Mouse (Mus musculus) embryo, embryonic 10 days (tissue): ENCODE results near the gene 4921517D22Rik.
"Not testable (repeated sequence)": the region's sequence is repeated elsewhere in the genome, so short reads cannot be mapped to it uniquely, and the experiment has no call there.

ENCODE experiments used
- DNase-seq: peaks from one replicate; pipeline ENCODE4 v3.0.0-alpha.2; 2015; ENCODE audit warnings: low spot score

4921517D22Rik gene

DNA sequence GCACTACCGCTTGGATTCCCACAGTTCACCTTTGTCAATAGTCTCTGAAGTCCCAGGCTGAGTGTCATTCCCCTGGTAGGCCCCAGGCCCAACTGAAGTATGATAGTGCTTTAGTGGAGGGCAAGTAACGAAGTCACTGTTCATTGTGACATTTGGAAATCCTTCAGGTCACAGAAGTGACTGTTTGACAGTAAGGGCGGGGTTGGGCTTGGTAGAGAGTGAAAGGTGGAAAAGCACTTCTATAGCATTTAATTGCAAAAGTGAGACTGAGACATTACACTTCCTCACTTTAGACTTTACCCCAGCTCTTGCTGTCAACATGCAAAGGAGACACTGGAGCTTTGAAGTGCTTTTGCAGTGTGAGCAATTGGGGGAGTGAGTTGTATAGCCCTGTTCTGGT is at the start of gene 4921517D22Rik:
4921517D22Rik (minus strand) TSS at position 101 of the 400 bp plus-strand sequence.
- no peak for DNase-seq

DNA sequence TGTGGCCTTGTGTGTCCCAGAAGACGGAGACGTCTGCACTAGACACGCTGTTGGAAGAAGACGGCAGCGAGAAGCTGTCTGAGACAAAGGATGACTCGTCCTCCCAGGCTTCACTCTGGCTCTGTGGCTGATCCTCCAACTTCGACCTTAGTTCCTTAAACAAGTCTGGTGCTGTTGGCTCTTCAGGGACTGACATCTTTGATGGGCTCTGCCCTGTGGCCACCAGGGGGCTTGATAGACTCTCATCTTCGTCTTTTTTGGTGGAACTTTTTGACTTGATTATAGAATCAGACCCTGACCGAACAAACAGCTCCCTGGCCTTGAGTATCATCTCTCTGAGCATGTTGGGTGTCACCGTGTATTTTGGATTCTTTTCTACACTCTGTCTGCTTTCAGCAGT is 47.8 kb upstream of the 4921517D22Rik start:
- no peak for DNase-seq

DNA sequence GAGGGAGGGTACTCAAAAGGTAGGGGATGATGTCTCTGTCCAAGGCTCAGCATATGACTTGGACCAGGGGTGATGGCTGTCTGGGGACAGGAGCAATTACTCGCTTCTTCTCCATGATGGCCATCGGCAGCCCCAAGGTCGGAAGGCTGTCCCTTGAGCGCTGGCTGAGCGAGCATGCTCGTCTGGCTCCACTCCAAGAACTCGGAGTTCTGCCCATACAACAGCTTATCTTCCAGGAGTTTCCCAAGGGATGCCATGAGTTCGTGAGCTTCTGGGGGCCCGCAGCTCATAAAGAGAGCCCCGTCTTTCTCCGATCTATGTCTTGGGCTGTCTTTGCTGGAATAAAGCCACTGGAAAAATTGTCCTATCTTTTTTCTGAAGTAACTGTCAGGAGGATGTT is 47.2 kb upstream of the 4921517D22Rik start:
- no peak for DNase-seq

DNA sequence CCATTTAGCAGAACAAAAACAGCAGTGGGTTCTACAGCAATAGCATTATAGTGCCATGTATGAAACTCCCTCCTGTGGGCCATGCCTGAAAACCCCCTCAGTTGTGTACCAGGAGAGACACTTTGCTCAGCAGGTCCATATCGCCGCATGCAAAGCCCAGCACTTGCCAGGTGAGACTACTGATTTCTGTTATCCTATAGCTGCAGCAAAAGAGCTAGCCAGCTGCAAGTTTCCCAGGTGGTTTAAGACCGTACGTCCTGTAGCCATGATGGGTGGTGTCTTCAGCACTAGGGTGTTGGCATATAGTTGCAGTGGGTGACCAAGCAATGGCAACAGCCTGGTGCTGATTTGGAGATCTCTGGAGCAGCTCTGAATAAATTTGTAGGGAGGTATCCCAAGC is 45.5 kb upstream of the 4921517D22Rik start:
- DNase-seq = no peak

DNA sequence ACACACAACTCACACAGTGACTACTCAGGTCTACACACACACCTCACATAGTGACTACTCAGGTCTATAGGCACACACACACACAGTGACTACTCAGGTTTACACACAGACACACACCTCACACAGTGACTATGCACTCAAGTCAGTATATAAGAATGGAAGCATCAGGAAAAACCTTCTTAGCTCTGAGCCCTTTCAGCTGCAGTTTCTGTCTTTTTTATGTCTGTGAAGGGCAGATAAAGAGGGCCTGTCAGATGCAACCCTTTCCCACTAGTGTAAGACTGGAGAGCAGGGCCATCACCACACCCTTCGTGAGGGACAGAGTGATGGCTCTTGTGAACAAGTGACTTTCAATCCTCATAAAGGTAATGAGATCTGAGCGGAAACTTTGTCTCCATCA is 44.5 kb upstream of the 4921517D22Rik start:
- no peak for DNase-seq

- peak; percentile 55 for DNase-seq
Observed at GRCm38 (mm10) chr13:59735190-59735589, 41.3 kb upstream of the 4921517D22Rik start.

- not testable (repeated sequence) for DNase-seq
Observed at GRCm38 (mm10) chr13:59734347-59734746, 40.4 kb upstream of the 4921517D22Rik start.

GRCm38 (mm10) chr13:59733936-59734335 is 40.0 kb upstream of the 4921517D22Rik start:
- DNase-seq = no peak

- DNase-seq = no peak
Observed at GRCm38 (mm10) chr13:59731652-59732051, 37.7 kb upstream of the 4921517D22Rik start, which contains the start of gene Spata31d1d. Gene Spata31d1d (minus strand): TSS chr13:59731752.

DNA sequence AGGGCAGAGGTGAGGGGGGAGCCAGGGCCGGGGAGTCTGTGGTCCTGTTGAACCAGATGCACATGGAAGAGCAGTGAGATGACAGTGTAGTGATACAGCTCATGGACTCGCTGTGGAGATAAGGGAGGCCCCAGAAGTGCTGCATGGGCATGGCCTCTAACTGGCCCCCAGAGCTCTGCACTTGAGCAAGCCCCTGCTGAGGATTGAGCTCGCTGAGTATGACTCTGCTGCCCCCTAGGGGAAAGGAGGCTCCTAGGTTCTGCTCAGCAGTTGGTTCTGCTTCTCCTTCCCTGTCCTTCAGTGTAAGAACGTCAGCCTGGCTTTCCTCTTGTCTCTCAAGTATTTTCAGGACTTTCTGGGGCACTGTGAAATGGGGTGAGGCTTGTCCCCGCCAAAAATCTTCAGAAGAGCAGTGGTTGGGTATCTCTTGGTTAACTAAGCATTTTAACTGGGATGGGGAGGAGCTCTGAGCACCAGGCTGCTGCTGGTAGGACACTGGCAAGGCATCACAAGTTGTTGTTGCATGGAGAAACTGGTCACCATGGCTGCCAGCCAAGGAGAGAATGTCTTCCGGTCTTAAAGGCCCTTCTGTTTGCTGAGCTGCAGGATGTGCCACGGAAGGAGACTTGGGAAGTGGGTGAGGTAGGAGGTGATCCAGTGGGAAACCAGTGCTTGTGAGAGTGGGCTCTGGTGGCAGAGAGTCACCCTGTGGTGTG is 34.6 kb upstream of the 4921517D22Rik start:
- DNase-seq = peak; percentile 93

DNA sequence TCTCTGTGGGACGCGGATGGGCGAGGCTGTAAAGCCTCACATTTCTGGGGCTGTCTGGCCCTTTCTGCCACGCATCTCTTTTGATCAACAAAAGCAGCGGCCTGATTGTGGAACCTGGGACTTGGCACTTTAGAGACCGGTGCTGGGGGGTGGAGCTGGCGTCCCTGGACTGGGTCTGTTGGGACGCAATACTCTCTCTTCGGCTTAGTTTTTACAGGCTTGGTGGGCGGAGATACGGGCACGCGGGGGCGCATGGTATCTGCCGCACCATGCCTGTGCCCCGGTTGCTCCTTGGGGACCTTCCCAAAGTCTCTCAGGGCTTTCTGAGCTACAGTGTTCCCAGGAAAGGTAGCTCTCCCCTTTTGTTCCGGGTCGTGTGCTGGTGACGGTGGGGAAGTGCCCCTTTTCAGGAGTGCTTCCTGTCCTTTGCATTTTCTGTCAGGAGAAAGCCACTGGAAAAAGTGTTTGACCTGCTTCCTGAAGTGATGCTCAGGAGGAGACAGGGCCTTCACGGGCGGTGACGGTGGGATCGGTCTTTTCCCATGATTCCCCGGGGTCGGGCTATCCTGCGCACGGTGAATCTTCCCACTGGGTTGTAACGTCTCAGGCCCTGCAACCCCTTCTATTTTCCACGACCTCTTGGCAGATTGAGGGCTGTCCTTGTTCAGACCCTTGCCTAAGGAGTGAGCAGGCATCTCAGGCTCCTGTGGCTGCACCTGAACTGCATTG is 32.4 kb upstream of the 4921517D22Rik start:
- DNase-seq = no peak

GRCm38 (mm10) chr13:59722089-59722488 is 28.2 kb upstream of the 4921517D22Rik start:
- DNase-seq = not testable (repeated sequence)

DNA sequence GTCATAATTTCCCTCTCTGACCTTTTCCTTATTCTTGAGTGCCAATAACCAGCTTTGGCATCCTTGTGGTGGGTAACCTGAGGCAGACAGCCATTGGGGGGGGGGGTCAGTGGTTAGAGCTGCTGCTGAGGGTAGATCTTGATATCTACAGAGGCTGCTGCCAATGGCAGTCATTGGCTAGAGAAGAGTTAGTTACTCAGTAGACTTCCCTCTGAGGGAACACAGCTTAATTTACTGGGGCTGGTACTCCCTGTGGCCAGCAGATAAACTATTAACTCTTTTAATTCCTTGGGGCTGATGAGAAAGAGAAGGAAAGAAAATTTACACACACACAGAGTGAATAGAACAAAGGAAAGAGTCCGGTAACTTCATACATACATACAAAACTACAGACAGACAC is 25.6 kb upstream of the 4921517D22Rik start:
- DNase-seq = no peak

- DNase-seq = not testable (repeated sequence)
Observed at GRCm38 (mm10) chr13:59718857-59719440, 25.0 kb upstream of the 4921517D22Rik start.

- no peak for DNase-seq
Observed at GRCm38 (mm10) chr13:59713710-59714109, 19.8 kb upstream of the 4921517D22Rik start.

DNA sequence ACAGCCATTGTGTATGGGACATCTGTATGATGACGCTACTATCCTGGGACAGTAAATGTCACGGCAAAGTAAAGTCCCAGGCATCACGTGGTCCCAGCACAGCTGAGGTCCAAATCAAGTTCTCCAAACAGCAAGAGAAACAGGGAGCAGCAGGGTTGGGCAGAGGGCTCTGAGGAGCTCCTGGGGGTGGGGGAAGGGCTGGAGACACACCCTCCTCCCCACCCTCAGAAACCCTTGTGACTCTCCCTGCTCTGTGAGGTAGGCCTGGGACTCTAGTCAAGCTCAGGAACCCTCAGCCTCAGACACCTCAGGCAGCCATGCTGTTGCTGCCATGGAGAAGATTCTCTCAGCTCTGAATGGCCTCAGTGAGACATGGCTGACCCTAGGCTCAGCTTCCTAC is 18.1 kb upstream of the 4921517D22Rik start, which contains the start of gene Spata31d1b:
Spata31d1b (plus strand) TSS at position 301 of the 400 bp plus-strand sequence.
- DNase-seq = not testable (repeated sequence)

- no peak for DNase-seq
Observed at GRCm38 (mm10) chr13:59710230-59710629, 16.3 kb upstream of the 4921517D22Rik start, which contains the start of gene Spata31d1a. Gene Spata31d1a (minus strand): TSS chr13:59710330.

DNA sequence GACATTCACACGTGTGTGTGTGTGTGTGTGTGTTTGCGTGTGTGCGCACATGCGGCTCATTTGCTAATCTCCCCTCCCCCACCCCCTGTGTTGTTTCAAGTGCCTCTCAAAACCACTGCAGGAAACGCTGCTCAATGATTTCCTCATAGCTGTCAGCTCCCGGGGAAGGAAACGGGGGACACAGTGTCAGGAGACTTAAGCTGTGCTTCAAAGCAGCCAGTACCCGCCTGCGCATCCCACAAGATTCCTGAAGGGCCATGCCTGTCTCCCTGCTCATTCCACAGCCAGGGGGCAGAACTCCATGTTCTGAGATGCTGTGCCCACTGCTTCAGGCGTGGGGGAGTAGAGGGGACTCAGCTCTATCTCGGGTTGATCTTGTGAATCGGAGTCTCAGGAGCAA is 10.7 kb upstream of the 4921517D22Rik start:
- DNase-seq = peak; percentile 50

DNA sequence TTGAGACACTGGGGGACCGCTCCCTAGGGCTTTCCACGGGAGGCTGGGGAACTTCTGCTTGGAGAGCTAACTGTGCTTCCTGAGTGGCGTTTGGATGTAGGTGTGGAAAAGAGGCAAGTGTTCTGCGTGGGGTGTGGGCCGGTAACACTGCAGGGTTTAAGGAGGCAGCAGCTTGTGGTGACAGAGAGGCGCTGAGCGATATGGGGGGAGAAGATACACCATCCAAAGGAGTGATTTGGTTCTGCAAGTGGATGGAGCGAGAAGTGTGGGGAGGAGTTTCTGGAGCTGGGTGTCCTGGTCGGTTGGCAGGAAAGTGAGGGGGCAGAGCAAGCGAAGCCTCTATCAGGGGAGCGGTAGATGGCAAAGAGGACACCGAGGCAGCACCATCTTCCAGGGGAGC is 9.6 kb upstream of the 4921517D22Rik start:
- DNase-seq = no peak

DNA sequence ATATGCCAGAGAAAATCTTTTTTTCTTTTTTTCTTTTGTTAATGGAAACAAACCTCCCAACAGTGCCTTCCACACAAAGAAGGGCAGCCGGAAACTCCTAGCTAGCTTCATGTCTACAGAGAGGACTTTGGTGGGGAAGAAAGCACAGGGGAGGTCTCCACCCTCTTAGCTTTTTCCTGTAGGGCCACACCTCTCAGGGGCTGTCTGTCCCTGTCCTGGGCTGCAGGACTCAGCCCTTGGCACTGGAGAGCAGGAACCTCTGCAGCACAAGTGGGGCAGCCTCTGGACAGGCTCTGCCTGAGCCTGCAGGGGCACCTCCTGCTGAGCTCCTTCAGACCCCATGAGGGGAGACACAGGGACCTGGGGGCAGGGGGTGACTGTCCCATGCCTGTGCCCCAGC is 6.2 kb upstream of the 4921517D22Rik start:
- not testable (repeated sequence) for DNase-seq

- DNase-seq = no peak
Observed at GRCm38 (mm10) chr13:59699131-59699530, 5.2 kb upstream of the 4921517D22Rik start.

DNA sequence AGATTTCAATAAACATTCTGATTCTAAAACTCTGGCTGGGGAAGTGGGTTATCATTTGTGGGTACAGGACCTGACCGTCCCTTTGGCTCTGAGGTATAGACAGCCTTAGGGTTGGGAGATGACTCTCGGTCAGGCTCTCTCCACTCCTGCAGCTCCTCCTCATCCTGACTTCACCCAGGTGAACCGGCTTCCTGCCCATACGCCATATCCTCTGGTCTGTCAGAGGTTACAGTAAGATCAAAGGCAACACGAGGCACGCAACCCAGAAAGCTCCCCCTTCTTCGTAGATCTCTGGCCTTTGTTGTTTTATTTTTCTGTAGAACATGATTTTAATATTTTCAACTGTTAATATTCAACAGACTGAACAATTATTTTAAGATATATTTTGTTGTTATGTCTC is 1.9 kb upstream of the 4921517D22Rik start:
- no peak for DNase-seq

GRCm38 (mm10) chr13:59691478-59691877 is 2.4 kb downstream of the 4921517D22Rik start:
- DNase-seq = peak; percentile 88
